Mouse (Mus musculus) heart, embryonic 11.5 days (tissue): Measurements from ENCODE around the gene Hhipl1. TPM values are rescaled to one million over a fixed set of nuclear protein-coding genes. Genes with fewer than 3 reads are reported as not detected.

Source experiments
- ATAC-seq: fragments of 200-750 bp; cut with Nextera tagmentation; replicated peaks from 2 replicates; pipeline ENCODE4 v1.8.0; 2017; ENCODE audit warnings: moderate library complexity; ENCODE audit not compliant: insufficient number of reproducible peaks, low FRiP score, low TSS enrichment
- H3K27ac ChIP-seq: fragments of 300-500 bp; sonication (generic); 2 replicates; pipeline ENCODE4 v1.5.1; 2014; ENCODE audit warnings: mild to moderate bottlenecking, low read depth, low read length
- H3K27me3 ChIP-seq: fragments of 300-500 bp; sonication (generic); 2 replicates; pipeline ENCODE4 v1.6.1; 2014; ENCODE audit warnings: mild to moderate bottlenecking, low read length, mixed read lengths; ENCODE audit not compliant: control insufficient read depth, insufficient read depth
- H3K36me3 ChIP-seq: fragments of 300-500 bp; sonication (generic); 2 replicates; pipeline ENCODE4 v1.6.1; 2014; ENCODE audit warnings: mild to moderate bottlenecking, low read length, moderate library complexity, mixed read lengths; ENCODE audit not compliant: control insufficient read depth, insufficient read depth
- H3K4me1 ChIP-seq: fragments of 300-500 bp; sonication (generic); 2 replicates; pipeline ENCODE4 v1.6.1; 2014; ENCODE audit warnings: low read length; ENCODE audit not compliant: control insufficient read depth, insufficient read depth
- H3K4me2 ChIP-seq: fragments of 300-500 bp; sonication (generic); 2 replicates; pipeline ENCODE4 v1.6.1; 2014; ENCODE audit warnings: mild to moderate bottlenecking, moderate library complexity
- H3K4me3 ChIP-seq: fragments of 300-500 bp; sonication (generic); 2 replicates; pipeline ENCODE4 v1.5.1; 2014; ENCODE audit warnings: low read depth, low read length
- H3K9ac ChIP-seq: fragments of 300-500 bp; sonication (generic); 2 replicates; pipeline ENCODE4 v1.6.1; 2014; ENCODE audit warnings: mild to moderate bottlenecking, low read depth, low read length, moderate library complexity
- H3K9me3 ChIP-seq: fragments of 300-500 bp; sonication (generic); replicated peaks from 2 replicates; pipeline ENCODE4 v1.6.1; 2016; ENCODE audit warnings: low read length; ENCODE audit not compliant: control insufficient read depth
- WGBS: fragments of 180-500 bp; shearing (Covaris S2); extraction: QIAGEN DNeasy Blood & Tissue Kit; methylation state at CpG from one replicate; pipeline ENCODE4 v1.1.7; 2014; ENCODE audit not compliant: insufficient replicate concordance; 5-methylcytosine and 5-hydroxymethylcytosine counted together
- polyA plus RNA-seq: library from polyadenylated mRNA; unstranded; fragments of >200 nt; fragmentation: Nextera tagmentation; extraction: Ambion mirVana; gene quantifications from 2 replicates; pipeline ENCODE4 v1.2.1, GENCODE M21; 2014

Gene Hhipl1
- polyA plus RNA-seq, 1 experiment from 2014 or later, result 0.29 TPM

- Histone ChIP-seq H3K27ac (peak overlapping the region; percentile 37; the same call in 1 of the 2 replicates), H3K9me3 (no peaks in the 10 kb centered on the region), H3K4me2 (peak overlapping the region; percentile 87), H3K4me1 (peaks cover 56% of the 10 kb centered on the region), H3K36me3 (no peaks in the 10 kb centered on the region), H3K4me3 (peak overlapping the region; percentile 68), H3K9ac (peak overlapping the region; percentile 84), H3K27me3 (0 out of 2 replicates have a peak, but pooled peaks cover 3% of the 10 kb centered on the region)
- WGBS, result under 1% methylated on average over 36 of the region's 37 CpGs
- ATAC-seq, result peak; percentile 97
Measured at GRCm38 (mm10) chr12:108275508-108275890, 30.6 kb upstream of the Hhipl1 start.

DNA sequence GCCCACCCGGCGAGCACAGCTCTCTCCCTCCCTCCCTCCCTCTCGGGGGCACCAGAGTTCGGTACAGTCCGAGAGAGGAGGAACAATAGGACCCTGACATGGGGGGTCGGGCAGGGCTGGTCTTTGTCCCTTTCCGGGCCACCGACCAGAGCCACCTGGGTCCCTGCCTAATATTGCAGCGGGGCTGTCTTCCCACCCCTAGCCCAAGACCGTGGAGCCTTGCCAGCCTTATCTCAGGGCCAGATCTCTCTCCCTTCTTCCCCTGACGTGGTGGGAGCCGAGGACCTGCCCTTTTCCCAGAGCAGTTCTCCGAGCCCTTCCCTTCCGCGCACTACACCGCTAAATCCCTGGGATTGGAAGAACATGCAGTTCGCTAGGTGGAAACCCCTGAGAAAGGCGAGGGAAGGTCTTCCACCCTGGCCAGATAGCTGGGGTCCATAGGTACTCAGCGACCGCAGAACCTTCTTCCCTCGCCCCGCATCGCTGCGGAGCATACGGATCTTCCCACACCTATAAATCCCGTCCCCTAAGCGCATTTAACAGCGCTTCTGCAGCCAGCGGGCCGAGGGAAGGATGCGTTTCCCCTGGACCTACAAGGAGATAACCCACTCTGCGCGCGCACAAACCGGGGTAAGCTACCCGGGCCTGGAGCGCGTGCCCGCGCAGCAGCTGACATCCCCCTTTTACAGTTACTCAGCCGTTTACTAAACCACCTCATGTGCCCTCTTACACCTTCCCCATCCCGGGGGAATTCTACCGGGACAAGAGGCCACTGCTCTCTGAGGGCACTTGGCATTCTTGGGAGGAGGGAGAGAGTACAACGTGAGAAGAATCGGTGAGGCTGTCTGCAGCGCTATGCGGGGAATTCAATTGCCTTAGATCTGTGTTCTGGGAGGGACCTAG is 29.9 kb upstream of the Hhipl1 start:
- Histone ChIP-seq H3K9ac (peak overlapping the region; percentile 84), H3K36me3 (no peaks in the 10 kb centered on the region), H3K9me3 (no peaks in the 10 kb centered on the region), H3K27me3 (0 out of 2 replicates have a peak, but pooled peaks cover 3% of the 10 kb centered on the region), H3K4me1 (peaks cover 49% of the 10 kb centered on the region), H3K27ac (peak overlapping the region; percentile 37), H3K4me2 (peak overlapping the region; percentile 87), H3K4me3 (peak overlapping the region; percentile 68)
- under 1% methylated on average over 43 of the region's 47 CpGs for WGBS
- ATAC-seq, result peak; percentile 5; the same call in 1 of the 2 replicates

GRCm38 (mm10) chr12:108277341-108277841 is 28.7 kb upstream of the Hhipl1 start:
- H3K27me3 ChIP-seq, result 0 out of 2 replicates have a peak, but pooled peaks cover 3% of the 10 kb centered on the region
- no peaks in the 10 kb centered on the region for H3K36me3 ChIP-seq
- H3K4me3 ChIP-seq, result 0 out of 2 replicates have a peak overlapping the region, but pooled peaks have one; percentile 12
- H3K4me1 ChIP-seq, result peaks cover 37% of the 10 kb centered on the region
- no peak for ATAC-seq
- 3% methylated on average over 12 of the region's 12 CpGs for WGBS
- H3K9me3 ChIP-seq, result no peaks in the 10 kb centered on the region
- no peak overlapping the region; the same call in 1 of the 2 replicates for H3K9ac ChIP-seq
- peak overlapping the region; percentile 87 for H3K4me2 ChIP-seq
- H3K27ac ChIP-seq, result no peak overlapping the region

DNA sequence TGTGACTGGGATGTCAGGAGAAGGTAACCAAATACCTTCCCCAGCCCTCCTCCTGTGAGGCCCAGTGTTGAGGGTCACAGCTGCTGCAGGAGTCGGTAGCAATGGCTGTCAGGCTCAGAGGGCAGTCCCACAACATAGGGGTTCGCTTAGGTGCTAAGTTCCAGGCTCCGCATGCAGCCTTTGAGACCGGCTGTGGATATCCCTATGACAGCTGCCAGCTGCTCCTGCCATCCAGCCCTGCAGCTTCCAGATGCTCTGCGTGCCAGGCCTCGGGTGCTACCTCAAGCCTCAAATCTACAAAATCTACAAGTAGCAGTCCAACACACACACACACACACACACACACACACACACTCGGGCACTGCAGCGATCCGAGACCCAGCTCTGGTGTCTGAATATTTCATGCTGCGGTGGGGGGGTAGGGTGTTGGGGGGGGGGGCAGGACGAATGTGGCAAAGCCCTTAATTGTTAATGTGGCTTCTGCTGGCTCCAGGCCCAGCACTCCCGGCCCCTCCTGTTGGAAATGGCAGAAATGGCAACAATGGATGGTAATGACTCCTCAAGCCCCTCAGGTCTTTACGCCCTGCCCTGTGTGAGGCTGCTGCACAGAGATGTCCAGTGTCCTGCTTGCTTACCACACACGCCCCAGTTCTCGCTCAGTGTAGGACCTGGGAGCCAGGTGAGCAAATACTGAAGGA is 27.7 kb upstream of the Hhipl1 start:
- Histone ChIP-seq H3K9me3 (no peaks in the 10 kb centered on the region), H3K27me3 (0 out of 2 replicates have a peak, but pooled peaks cover 3% of the 10 kb centered on the region), H3K27ac (no peak overlapping the region), H3K9ac (no peak overlapping the region), H3K4me2 (no peak overlapping the region), H3K4me1 (peaks cover 27% of the 10 kb centered on the region), H3K4me3 (no peak overlapping the region), H3K36me3 (no peaks in the 10 kb centered on the region)
- ATAC-seq, result no peak
- WGBS, result 54% methylated on average over 15 of the region's 15 CpGs

- 29% methylated on average over 14 of the region's 14 CpGs for WGBS
- Histone ChIP-seq H3K4me2 (peak overlapping the region; percentile 29), H3K9me3 (no peaks in the 10 kb centered on the region), H3K27ac (no peak overlapping the region), H3K27me3 (no peaks in the 10 kb centered on the region), H3K36me3 (no peaks in the 10 kb centered on the region), H3K4me1 (peaks cover 13% of the 10 kb centered on the region; the same call in 1 of the 2 replicates), H3K9ac (no peak overlapping the region), H3K4me3 (no peak overlapping the region)
- no peak for ATAC-seq
Measured at GRCm38 (mm10) chr12:108284455-108285224, 21.4 kb upstream of the Hhipl1 start.

DNA sequence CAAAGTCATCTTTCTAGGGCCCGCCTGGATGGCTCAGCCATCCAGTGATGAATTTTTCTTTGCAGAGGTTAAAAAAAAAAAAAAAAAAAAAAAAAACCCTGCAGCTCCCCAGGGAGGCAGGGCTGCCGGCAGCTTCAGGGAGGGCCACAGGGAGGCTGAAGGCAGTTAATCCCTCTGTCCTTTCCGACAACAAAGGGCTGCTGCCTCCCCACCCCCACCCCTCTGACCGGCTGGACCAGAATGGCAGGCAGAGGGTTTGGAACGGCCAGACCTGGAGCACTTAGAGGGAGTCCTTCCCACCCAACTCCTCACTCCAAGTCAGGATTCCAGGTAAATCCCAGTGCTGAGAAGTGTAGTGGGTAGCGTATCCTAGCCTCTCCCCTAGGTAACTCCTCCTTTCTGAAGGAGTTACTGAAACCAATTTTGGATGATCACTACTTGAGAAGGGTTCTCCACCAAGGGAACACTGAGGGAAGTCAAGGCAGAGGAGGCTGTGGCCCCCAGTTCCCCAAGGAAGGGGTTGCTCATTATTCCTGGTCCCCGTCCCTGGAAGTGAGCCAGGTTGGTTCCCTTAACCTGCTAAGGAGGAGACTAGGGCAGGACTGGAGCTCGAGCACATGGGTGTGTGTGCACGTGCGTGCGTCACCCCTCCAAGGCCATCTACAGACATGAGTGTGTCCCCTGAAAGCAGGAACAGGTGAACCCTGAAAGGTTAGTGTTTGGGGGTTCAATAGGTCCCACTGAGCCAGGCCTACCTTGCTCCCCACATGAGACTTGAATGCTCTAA is 20.7 kb upstream of the Hhipl1 start:
- Histone ChIP-seq H3K4me3 (no peak overlapping the region), H3K27ac (no peak overlapping the region), H3K9ac (no peak overlapping the region), H3K36me3 (no peaks in the 10 kb centered on the region), H3K4me2 (peak overlapping the region; percentile 29), H3K9me3 (no peaks in the 10 kb centered on the region), H3K27me3 (no peaks in the 10 kb centered on the region), H3K4me1 (peaks cover 13% of the 10 kb centered on the region; the same call in 1 of the 2 replicates)
- no peak for ATAC-seq
- WGBS, result 33% methylated on average over 11 of the region's 11 CpGs

GRCm38 (mm10) chr12:108286381-108286780 is 19.7 kb upstream of the Hhipl1 start:
- Histone ChIP-seq H3K4me2 (no peak overlapping the region), H3K9ac (no peak overlapping the region), H3K27me3 (no peaks in the 10 kb centered on the region), H3K4me3 (no peak overlapping the region), H3K27ac (no peak overlapping the region), H3K4me1 (peaks cover 13% of the 10 kb centered on the region; the same call in 1 of the 2 replicates), H3K9me3 (no peaks in the 10 kb centered on the region), H3K36me3 (no peaks in the 10 kb centered on the region)
- no peak for ATAC-seq
- 74% methylated on average over 4 of the region's 4 CpGs for WGBS
